Mouse (Mus musculus): ENCODE measurements around the gene Cd300a. TPM values are rescaled to one million over a fixed set of nuclear protein-coding genes. Genes with fewer than 3 reads are reported as not detected.
"Not testable (repeated sequence)": the region's sequence is repeated elsewhere in the genome, so short reads cannot be mapped to it uniquely, and the experiment has no call there.

Gene Cd300a
- polyA plus RNA-seq, 1 experiment = 0.88 TPM

DNA sequence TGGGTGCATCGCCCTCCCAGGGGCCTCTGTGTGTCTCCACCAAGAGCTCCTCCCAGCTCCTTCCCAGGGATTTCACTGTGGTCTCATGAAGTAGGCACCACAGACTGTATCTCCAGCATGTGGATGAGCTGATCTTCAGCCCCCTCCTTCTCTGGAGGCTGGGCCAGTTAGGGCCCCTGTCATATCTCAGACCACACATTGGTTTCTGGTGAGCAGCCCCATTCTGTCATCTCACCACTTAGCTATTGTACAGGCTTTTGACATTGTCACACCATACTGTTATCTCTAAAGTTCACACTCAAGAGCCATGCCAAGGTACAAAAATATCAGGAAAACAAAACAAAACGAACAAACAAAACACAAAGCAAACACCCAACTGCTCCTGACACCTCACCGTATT is 6.2 kb downstream of the Cd300a start:
- H3K27ac ChIP-seq (ENCODE audit: insufficient read depth, low read length) = no peak overlapping the region
- TF ChIP-seq CTCF (IDR thresholded peaks at IDR 0.05; ENCODE audit: extremely low read depth, insufficient read depth, low read length) (no peak), POLR2A (IDR thresholded peaks at IDR 0.05; ENCODE audit: extremely low read depth, insufficient read depth, low read length) (no peak)
- H3K4me3 ChIP-seq (ENCODE audit: insufficient read depth, low read length) = no peak overlapping the region
- no peaks in the 10 kb centered on the region for H3K4me1 ChIP-seq (ENCODE audit: control insufficient read depth, insufficient read depth, low read length)

- no peaks in the 10 kb centered on the region for H3K4me1 ChIP-seq (ENCODE audit: control insufficient read depth, insufficient read depth, low read length)
- TF ChIP-seq CTCF (IDR thresholded peaks at IDR 0.05; ENCODE audit: extremely low read depth, insufficient read depth, low read length) (no peak), POLR2A (IDR thresholded peaks at IDR 0.05; ENCODE audit: extremely low read depth, insufficient read depth, low read length) (no peak)
- H3K4me3 ChIP-seq (ENCODE audit: insufficient read depth, low read length) = no peak overlapping the region
- H3K27ac ChIP-seq (ENCODE audit: insufficient read depth, low read length) = peak overlapping the region; percentile 16; the same call in 1 of the 2 replicates
These were observed 8.2 kb downstream of the Cd300a start for GRCm38 (mm10) chr11:114898026-114898425.

- Histone ChIP-seq H3K27ac (ENCODE audit: insufficient read depth, low read length) (no peak overlapping the region), H3K4me3 (ENCODE audit: insufficient read depth, low read length) (no peak overlapping the region), H3K4me1 (ENCODE audit: control insufficient read depth, insufficient read depth, low read length) (no peaks in the 10 kb centered on the region)
- TF ChIP-seq POLR2A (IDR thresholded peaks at IDR 0.05; ENCODE audit: extremely low read depth, insufficient read depth, low read length) = no peak
- TF ChIP-seq CTCF (IDR thresholded peaks at IDR 0.05; ENCODE audit: extremely low read depth, insufficient read depth, low read length) = no peak
These were observed 13.4 kb downstream of the Cd300a start for GRCm38 (mm10) chr11:114903224-114903623.

- TF ChIP-seq POLR2A (IDR thresholded peaks at IDR 0.05; ENCODE audit: extremely low read depth, insufficient read depth, low read length) = no peak
- Histone ChIP-seq H3K27ac (ENCODE audit: insufficient read depth, low read length) (no peak overlapping the region), H3K4me1 (ENCODE audit: control insufficient read depth, insufficient read depth, low read length) (0 out of 2 replicates have a peak, but pooled peaks cover 2% of the 10 kb centered on the region), H3K4me3 (ENCODE audit: insufficient read depth, low read length) (no peak overlapping the region)
These were observed 17.7 kb downstream of the Cd300a start for GRCm38 (mm10) chr11:114907567-114907966.

- TF ChIP-seq CTCF (IDR thresholded peaks at IDR 0.05; ENCODE audit: extremely low read depth, insufficient read depth, low read length) (no peak), POLR2A (IDR thresholded peaks at IDR 0.05; ENCODE audit: extremely low read depth, insufficient read depth, low read length) (no peak)
- Histone ChIP-seq H3K4me1 (ENCODE audit: control insufficient read depth, insufficient read depth, low read length) (0 out of 2 replicates have a peak, but pooled peaks cover 2% of the 10 kb centered on the region), H3K27ac (ENCODE audit: insufficient read depth, low read length) (no peak overlapping the region), H3K4me3 (ENCODE audit: insufficient read depth, low read length) (no peak overlapping the region)
These were observed 18.2 kb downstream of the Cd300a start for GRCm38 (mm10) chr11:114908086-114908485.

DNA sequence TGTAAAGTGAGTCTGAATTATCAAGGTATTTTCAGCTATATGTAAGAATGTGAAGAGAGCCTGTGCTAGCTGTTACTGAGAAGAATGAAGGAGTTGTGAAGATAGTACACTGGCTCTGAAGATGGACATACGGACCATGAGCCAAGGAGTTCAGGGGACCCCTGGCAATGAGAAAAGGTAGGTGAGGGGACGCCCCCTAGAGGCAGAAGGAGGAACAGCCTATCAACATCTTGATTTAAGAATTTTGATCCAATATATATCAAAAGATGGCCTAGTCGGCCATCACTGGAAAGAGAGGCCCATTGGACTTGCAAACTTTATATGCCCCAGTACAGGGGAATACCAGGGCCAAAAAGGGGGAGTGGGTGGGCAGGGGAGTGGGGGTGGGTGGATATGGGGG is 19.7 kb downstream of the Cd300a start:
- H3K27ac ChIP-seq (ENCODE audit: insufficient read depth, low read length) = not testable (repeated sequence)

GRCm38 (mm10) chr11:114912847-114913246 is 23.0 kb downstream of the Cd300a start:
- TF ChIP-seq POLR2A (IDR thresholded peaks at IDR 0.05; ENCODE audit: extremely low read depth, insufficient read depth, low read length) (no peak), CTCF (IDR thresholded peaks at IDR 0.05; ENCODE audit: extremely low read depth, insufficient read depth, low read length) (peak; percentile 98)

More for the DNA sequence above, 19.7 kb downstream of the Cd300a start:
- not testable (repeated sequence) for H3K4me3 ChIP-seq (ENCODE audit: insufficient read depth, low read length); H3K4me1 ChIP-seq (ENCODE audit: control insufficient read depth, insufficient read depth, low read length)

GRCm38 (mm10) chr11:114914978-114915377 is 25.1 kb downstream of the Cd300a start:
- no peak overlapping the region for H3K4me3 ChIP-seq (ENCODE audit: insufficient read depth, low read length)
- TF ChIP-seq POLR2A (IDR thresholded peaks at IDR 0.05; ENCODE audit: extremely low read depth, insufficient read depth, low read length) (no peak), CTCF (IDR thresholded peaks at IDR 0.05; ENCODE audit: extremely low read depth, insufficient read depth, low read length) (no peak)
- 0 out of 2 replicates have a peak, but pooled peaks cover 2% of the 10 kb centered on the region for H3K4me1 ChIP-seq (ENCODE audit: control insufficient read depth, insufficient read depth, low read length)
- no peak overlapping the region for H3K27ac ChIP-seq (ENCODE audit: insufficient read depth, low read length)

More at GRCm38 (mm10) chr11:114912847-114913246, 23.0 kb downstream of the Cd300a start:
- Histone ChIP-seq H3K4me3 (ENCODE audit: insufficient read depth, low read length) (no peak overlapping the region), H3K27ac (ENCODE audit: insufficient read depth, low read length) (no peak overlapping the region), H3K4me1 (ENCODE audit: control insufficient read depth, insufficient read depth, low read length) (0 out of 2 replicates have a peak, but pooled peaks cover 2% of the 10 kb centered on the region)

DNA sequence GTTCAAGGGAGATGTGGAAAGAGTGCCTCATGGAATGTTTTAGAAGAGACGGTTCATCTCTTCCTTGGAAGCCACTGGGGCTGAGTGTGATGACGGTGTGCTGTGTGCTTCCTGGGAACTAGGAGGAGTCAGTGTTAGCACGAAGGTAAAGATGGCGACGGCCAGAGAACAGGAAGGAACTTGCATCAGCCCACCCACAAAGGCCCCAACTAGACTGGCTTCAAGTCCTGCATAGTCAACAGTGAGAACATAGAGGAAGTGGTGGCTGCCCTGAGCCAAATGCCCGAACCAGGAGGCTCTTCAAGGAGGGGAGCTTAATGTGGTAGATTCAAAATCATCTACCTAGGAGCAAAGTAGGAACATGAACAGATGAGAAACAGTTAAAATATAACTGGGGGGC is 27.3 kb downstream of the Cd300a start:
- no peak overlapping the region for H3K27ac ChIP-seq (ENCODE audit: insufficient read depth, low read length)
- TF ChIP-seq POLR2A (IDR thresholded peaks at IDR 0.05; ENCODE audit: extremely low read depth, insufficient read depth, low read length) = no peak
- TF ChIP-seq CTCF (IDR thresholded peaks at IDR 0.05; ENCODE audit: extremely low read depth, insufficient read depth, low read length) = no peak
- H3K4me3 ChIP-seq (ENCODE audit: insufficient read depth, low read length) = no peak overlapping the region
- peaks cover 2% of the 10 kb centered on the region for H3K4me1 ChIP-seq (ENCODE audit: control insufficient read depth, insufficient read depth, low read length)

DNA sequence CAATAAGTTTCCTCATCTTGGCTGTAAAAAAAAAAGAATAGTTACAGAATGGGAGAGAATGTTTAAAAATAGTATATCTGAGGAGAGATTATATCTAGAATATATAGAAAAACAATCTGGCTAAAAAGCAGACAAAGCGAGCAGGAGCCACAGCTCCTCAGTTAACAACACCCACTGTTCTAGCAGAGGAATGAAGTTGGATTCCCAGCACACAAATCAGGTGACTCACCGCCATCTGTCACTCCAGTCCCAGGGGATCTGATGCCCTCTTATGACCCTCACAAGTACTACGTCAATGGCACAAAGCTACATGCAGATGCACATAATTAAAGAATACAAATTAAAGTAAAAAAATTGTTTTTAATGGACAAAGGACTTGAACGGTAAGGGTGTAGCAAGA is 32.6 kb downstream of the Cd300a start:
- H3K27ac ChIP-seq (ENCODE audit: insufficient read depth, low read length) = no peak overlapping the region
- H3K4me1 ChIP-seq (ENCODE audit: control insufficient read depth, insufficient read depth, low read length) = peaks cover 2% of the 10 kb centered on the region
- TF ChIP-seq CTCF (IDR thresholded peaks at IDR 0.05; ENCODE audit: extremely low read depth, insufficient read depth, low read length) = no peak
- TF ChIP-seq POLR2A (IDR thresholded peaks at IDR 0.05; ENCODE audit: extremely low read depth, insufficient read depth, low read length) = no peak
- H3K4me3 ChIP-seq (ENCODE audit: insufficient read depth, low read length) = no peak overlapping the region

DNA sequence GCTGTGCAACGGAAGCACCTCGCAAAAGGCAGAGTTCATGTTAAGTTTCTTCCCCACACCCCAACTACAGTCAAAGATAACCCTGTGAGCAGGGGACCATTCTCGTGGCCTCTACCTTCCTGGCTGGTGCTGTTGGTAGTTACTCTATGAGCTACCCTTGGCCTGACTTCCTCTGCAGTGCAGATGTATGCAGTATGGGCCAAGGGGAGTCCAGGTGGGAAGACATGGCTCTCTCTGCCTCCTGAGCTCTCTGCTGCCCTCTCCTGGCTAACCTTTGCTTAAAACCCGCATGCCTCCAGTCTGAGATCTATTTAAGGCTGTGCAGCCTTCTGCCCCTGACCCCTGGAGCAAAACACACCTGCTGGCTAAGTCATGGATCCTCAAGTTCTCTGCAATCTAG is 34.1 kb downstream of the Cd300a start:
- no peak overlapping the region for H3K4me3 ChIP-seq (ENCODE audit: insufficient read depth, low read length)
- H3K27ac ChIP-seq (ENCODE audit: insufficient read depth, low read length) = no peak overlapping the region
- TF ChIP-seq CTCF (IDR thresholded peaks at IDR 0.05; ENCODE audit: extremely low read depth, insufficient read depth, low read length) (peak; percentile 35; the same call in 1 of the 2 replicates), POLR2A (IDR thresholded peaks at IDR 0.05; ENCODE audit: extremely low read depth, insufficient read depth, low read length) (no peak)
- peaks cover 2% of the 10 kb centered on the region for H3K4me1 ChIP-seq (ENCODE audit: control insufficient read depth, insufficient read depth, low read length)
